Mouse (Mus musculus): ENCODE results near the gene Prps1l1. TPM values are rescaled to one million over a fixed set of nuclear protein-coding genes. Genes with fewer than 3 reads are reported as not detected.
A peak's percentile ranks its signal among the peaks of the same experiment; 100 is the strongest.

Prps1l1 gene
- not detected for total RNA-seq (2021)

DNA sequence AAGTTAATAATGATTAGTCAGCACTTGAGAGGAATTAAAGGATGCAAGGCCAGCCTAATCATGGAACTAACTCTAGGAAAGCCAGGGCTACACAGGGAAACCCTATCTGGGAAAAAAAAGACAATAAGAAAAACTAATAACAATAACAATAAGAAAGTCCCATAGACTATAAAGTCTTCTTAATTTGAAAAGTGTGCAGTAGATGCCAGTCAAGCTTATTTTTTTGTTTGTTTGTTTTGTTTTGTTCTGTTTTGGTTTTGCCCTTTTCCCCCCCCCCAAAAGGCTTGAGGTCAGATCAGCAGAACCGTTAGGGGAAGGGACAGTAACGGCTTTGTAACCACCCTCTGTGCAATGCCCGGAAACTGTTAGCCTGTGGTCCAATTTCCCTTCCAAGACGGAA lies at the start of gene Prps1l1:
Gene Prps1l1 (plus strand): TSS at position 301 of the 400 bp plus-strand sequence.
- intact Hi-C loops (cut with DNase I) = no loop called here
- no peak for DNase-seq (ENCODE audit: low spot score in 2 of 2)

DNA sequence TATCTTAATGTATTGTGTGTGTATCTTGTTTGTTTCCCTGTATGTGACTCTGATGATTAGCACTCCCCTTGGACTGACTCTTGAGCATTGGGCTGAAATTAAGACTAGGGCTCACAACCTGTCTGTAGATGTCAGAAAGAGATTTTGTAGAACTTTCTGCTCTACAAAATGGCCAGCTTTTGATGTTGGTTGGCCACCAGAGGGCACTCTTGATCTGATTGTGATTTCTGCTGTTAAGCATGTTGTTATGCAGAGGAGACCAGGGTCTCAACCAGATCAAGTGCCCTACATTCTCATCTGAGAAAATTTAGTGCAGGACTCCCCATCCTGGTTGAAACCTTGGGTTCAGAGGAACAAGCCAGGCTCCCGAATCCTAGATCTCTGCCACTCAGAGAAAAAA lies 46.6 kb upstream of the Prps1l1 start:
- intact Hi-C loops (cut with DNase I) = no loop called here

DNA sequence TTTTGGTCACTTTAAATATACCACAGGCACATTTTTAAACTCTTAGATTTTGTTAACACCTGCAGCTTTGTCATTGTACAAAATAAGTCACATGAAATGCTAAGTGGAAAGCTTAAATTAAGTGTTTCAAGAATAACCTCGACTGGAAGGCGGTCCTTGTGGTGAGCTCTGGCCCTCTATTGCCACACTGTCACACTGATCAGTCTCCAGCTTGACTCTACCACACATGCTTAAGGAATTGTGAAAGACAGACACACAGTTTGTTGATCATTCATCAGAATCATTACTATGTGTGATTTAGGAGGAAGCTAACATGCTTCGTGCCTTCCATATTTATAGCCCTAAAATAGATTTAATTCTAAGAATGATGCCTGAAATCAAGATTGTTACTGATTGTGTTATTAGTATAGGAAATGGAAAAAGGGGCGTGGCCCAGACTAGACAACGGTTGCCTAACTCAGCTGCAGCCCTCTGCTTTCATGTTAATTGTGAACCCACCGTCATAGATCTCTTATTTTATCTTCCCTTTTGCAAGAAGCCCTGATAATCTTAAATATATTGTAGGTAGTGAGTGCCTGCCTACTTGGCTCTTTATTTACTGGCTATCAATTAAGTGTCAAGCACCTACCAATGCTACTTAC lies 35.4 kb upstream of the Prps1l1 start:
- DNase-seq (ENCODE audit: low spot score in 2 of 2) = no peak
- intact Hi-C loops (cut with DNase I) = no loop called here

More for the DNA sequence above, 46.6 kb upstream of the Prps1l1 start:
- no peak for DNase-seq (ENCODE audit: low spot score in 2 of 2)

DNA sequence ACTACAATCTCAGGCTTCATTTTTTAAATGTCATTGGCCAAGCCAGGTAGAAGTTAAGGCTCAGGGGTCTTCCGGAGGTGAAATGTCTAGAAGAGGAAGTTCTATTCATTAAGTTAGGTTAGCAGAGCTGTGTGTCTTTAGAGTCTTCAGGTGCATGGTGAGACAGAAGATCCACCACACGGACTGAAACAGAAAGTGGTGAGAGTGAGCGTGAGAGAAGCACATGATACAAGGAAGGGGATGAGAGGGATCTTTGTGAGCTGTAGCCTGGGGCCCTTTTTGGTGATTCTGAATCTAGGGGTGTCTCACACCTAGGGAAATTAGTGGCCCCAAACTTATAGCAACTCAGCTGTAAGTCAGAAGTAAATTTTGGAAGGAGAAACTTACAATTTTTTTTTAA lies 8.6 kb upstream of the Prps1l1 start:
- intact Hi-C loops (cut with DNase I) = no loop called here
- no peak for DNase-seq (ENCODE audit: low spot score in 2 of 2)

DNA sequence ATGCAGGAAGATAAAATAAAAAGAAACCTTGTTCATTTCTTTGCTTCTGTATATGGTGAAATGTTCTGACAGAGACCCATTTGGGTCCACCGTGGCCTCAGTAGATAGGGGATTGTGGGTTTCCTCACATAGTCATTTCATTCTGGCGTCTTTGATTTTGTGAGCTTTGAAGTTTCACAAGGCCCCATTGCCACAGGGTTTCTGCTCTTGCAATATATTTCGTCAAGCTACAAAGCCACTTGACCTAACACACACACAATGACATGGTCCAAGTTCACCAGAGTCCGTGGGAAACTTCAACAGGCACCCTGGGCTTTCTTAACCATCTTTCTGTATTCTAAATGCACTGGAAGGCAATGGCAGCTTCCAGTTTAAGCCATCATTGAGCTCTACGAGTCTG lies 1.3 kb downstream of the Prps1l1 start:
- intact Hi-C loops (cut with DNase I) = no loop called here

DNA sequence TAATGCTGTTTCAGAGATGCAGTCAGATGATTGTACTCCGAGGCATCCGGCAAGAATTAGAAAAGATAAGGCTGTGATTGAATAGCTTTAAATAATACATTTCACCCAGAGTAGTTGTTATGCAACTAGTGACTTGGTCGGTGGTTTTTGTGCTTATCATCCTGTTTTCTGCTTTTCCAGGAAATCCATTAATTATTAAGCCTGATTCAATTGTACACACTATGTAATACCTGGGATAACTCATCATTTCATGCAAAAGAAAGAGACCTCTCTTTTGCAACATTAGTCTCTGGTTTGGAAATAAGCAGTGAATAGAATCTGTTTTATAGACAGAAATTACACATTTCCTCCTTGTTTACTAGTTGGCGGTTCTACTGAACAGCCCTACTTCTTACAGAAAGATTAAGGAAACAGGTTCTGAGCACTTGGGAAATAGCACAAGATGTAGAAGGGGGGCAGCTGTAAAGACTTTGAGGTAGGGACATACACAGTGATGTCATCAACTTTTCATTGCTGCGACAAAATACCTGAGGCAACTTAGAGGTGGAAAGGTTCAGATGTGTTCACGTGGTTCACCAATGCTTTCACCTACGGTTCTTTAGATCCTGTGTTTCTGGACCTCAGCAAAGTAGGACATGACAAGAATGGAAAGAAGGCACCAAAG lies 5.1 kb downstream of the Prps1l1 start:
- intact Hi-C loops (cut with DNase I) = no loop called here
- no peak for DNase-seq (ENCODE audit: low spot score in 2 of 2)

More for the DNA sequence above, 1.3 kb downstream of the Prps1l1 start:
- no peak for DNase-seq (ENCODE audit: low spot score in 2 of 2)

DNA sequence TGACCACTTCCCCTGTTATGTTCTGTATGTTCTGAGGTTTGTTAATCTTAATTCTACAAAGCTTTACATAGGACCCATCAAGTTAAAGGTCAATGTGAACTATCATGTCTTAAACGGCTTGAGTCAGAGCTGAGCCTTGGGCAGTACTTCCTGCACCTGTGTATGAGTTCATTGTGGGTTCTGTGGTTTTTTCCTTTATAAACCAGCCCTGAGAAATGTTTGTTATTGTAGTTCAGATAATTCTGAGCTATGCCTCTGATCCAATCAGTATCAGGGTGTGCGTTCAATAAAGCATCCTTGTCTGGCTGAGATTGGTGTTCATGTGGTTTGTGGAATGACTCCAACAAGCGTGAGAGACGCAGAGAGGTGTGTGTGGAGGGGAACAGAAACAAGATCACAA lies 5.8 kb downstream of the Prps1l1 start:
- intact Hi-C loops (cut with DNase I) = no loop called here
- DNase-seq (ENCODE audit: low spot score in 2 of 2) = no peak

DNA sequence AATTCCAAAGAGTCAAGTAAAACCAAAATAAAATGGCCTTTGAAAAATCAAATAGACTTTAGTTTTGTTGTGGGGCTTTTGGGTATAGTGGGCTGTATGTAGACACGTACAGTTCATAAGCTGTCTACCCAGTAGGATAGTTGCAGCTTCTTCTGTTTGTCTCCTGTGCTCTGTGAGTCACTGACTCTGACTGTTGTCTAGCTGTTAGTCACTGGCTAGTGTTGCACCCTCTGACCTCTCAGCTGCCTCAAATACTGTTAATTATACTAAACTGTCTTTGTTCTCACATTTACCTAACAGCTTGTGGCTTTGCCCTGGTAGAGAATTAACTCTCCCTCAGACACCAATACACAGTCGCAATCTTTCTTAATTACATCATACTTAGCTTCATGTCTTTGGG lies 7.3 kb downstream of the Prps1l1 start:
- DNase-seq (ENCODE audit: low spot score in 2 of 2) = no peak

DNA sequence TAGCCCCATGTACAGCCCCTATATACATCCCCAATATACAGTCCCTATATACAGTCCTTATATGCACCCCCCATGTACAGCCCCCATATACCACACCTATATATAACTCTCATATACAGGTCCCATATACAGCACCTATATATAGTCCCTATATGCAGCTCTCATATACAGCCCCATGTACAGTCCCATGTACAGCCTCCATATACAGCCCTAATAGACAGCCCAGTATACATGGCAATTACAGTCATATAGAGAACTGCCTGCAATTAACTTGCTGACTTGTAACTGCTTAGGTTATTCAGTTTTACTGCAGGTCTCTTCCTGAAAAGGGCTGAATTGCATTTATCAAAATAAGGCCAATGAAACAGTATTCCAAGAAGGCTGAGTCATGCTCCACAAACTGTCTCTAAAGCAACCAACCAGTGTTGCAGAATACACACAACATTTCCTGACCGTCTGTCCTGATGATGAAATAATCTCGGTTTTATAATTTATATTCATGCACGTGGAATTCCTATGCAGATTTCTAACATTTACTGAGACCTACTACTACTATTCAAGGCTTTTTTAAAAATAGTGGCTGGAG lies 13.1 kb downstream of the Prps1l1 start:
- intact Hi-C loops (cut with DNase I) = no loop called here
- DNase-seq (ENCODE audit: low spot score in 2 of 2) = no peak

More for the DNA sequence above, 7.3 kb downstream of the Prps1l1 start:
- intact Hi-C loops (cut with DNase I) = no loop called here

DNA sequence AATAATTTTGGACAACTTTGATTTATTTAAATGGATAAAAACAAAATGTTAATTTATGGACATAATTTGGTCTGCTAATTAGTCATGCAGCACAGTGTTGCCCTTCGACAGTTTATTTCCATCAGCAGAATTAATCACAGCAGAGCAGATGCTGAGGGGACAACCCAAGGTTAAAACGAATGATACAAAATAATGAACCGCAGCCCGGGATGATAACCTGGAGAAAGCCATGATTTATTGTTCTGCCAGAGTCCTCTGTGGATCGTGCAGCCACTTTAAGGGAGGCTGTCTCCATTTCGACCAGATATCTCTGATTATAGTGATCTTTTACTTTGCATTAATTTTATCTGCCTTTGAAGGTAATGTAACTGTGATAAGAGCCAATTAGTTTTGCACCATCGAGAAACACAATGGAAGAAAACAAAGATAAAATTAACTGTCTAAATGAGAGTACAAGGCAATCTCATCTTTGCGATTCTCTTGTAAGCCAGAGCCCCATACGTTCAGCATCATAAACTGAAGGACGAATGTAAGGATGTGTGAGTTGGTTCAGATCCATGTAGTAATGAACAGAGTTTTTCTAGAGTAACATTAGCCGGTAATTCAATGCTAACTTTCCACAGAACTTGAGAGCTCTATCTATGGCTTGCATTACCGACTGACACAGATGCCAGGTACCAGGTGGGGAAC lies 14.4 kb downstream of the Prps1l1 start:
- intact Hi-C loops (cut with DNase I) = no loop called here
- no peak for DNase-seq (ENCODE audit: low spot score in 2 of 2)

DNA sequence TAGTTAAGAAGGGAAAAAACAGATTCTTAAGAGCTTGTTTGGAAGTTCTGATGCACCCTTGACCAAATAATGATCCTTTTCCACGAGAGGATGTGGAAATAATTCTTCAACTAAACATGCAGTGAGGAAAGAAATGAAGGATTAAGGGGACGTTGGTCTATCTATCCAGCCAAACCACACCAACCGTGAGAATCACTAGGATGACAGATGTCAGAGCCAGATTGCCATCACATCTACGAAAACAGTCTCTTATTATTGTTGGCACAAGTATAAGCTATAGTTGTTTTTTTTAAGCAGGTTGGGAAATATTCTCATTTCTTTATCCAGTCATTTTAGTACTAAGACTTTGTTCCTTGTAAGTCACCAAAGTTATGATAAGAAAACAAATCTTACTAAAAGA lies 15.8 kb downstream of the Prps1l1 start:
- intact Hi-C loops (cut with DNase I) = no loop called here
- DNase-seq (ENCODE audit: low spot score in 2 of 2) = no peak

DNA sequence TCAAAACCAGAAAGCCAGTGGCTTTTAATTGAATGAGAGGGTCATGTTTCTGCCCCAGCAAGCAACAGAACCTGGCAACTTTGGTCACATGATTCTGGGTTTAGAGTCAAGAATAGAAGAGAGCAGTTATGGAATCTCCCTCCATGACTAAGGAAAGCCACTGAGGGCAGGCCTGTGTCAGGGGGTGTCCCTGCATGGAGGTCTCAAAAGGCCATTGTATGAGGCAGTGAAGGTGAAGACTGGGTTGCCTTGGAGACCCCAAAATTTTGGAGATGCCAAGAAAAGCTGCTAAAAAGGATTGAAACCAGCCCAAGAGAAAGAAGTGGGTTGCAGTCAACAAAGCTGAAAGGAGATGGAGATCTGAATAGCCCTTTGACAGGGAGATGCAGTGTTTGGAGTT lies 21.2 kb downstream of the Prps1l1 start:
- DNase-seq (ENCODE audit: low spot score in 2 of 2) = no peak
- intact Hi-C loops (cut with DNase I) = loop anchor here (5.0 kb wide), 1 partner anchor 98 kb away; no protein-coding TSS in a partner anchor

DNA sequence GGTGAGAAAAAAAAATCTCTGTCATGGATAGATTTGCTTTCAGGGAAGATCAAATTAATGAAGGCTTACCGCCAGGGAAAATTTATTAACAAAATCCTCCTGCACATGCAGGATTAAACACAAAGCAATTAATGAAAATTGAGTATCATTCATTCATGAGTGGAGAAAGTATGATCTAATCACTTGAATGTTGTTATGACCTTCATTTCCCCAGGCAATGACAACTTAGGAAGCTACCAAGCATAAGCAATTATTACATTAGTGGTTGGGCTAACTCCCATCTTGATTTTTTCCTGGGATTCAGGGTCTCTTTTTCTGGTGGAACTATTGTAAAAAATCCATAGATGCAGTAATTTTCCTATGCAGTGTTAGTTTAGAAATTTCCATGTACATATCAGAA lies 23.3 kb downstream of the Prps1l1 start:
- intact Hi-C loops (cut with DNase I) = loop anchor here (5.0 kb wide), 1 partner anchor 101 kb away; no protein-coding TSS in a partner anchor
- no peak for DNase-seq (ENCODE audit: low spot score in 2 of 2)

DNA sequence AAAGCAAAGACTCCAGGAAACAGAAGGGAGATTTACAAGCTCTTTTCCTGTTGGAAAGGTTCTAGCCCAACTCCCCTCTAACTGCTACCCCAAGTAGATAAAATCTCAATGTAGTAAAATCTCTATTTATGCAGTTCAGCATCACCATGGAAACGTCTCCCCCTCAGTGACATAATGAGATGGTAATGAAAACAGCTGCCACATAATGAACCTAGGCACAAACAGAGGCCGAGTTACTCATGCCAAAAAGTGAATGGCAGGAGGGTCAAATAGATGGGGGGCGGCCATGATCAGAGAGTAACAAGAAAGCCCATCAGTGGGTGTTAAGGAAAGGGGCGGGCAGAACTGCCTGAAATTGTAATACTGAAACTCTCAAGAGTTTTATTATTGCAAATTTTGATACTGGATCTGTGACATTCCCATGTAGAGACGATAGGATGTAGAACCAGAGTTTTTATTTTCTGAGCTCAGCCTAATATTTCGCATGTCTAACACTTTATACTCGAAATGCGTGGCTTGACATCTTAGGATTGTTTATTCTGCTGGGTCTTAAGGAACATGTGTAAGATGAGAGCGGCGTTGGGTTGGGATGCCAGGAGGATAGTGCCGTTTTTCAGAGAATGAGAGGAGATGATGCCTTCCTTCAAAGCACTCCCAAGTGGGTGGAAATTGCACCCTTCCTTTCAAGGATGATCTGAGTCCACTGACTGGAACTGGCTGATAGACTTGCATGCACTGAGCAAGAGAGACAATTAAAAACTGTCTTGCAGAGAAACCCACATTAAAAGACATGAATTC lies 24.0 kb downstream of the Prps1l1 start:
- intact Hi-C loops (cut with DNase I) = loop anchor here (5.0 kb wide), 1 partner anchor 101 kb away; no protein-coding TSS in a partner anchor
- DNase-seq (ENCODE audit: low spot score in 2 of 2) = peak in 1 of 2 experiments; percentile 15

DNA sequence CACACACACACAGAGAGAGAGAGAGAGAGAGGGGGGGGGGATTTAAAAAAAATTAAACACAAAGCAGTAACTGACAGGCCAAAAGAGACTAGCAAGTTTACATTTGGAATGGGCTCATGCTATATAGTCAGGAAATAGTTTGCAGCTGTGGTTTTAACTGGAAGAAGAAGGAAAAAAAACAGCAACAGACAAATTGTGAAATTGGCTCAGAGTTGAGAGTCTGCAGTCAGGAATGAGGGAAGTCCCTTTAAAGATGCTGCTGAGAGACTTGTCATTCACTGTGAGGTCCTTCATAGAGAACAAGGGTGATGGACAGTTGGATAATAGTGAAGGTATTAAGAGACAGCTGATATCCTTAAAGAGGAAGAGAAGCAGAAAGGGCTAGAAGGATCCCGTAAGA lies 26.9 kb downstream of the Prps1l1 start:
- no peak for DNase-seq (ENCODE audit: low spot score in 2 of 2)
- intact Hi-C loops (cut with DNase I) = loop anchor here (10.0 kb wide), 1 partner anchor 173 kb away; no protein-coding TSS in a partner anchor

DNA sequence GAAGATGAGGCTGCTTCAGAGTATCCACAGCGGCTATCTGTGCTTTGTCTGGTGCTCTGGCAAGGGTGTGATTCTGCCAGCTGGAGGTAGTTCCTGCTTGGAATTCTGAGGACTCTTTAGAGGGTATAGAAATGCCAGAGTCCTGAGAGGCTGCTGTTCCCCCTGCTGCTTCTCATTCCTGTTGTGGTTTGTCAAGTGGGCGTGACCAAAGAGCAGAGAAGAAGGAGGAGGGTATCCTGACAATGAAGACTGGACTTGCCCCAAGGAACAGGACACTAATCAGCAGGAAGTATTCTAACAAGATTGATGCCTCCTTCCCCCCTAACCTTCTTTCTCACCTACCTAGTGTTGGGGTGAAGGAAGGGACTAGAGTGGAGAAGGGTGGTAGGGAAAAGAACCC lies 29.4 kb downstream of the Prps1l1 start:
- intact Hi-C loops (cut with DNase I) = loop anchor here (10.0 kb wide), 1 partner anchor 171 kb away; no protein-coding TSS in a partner anchor
- no peak for DNase-seq (ENCODE audit: low spot score in 2 of 2)

DNA sequence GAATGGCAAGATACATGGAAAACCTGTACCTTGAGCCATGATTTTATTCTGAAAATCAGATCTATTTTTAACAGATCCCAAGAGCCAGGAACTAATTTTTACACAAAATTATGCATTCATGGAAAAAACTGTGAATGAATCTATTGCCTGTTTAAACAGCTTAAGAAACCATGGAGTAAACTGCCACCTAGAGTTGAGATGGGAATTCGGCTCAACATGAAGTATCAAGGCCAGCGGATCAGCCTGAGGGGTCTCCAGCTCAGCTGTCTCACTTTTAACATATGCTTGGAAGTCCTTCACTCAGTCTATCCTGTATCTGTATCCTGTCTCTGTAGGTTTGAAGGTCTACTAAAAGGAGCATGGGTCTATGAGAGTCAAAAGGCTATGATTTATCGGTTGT lies 31.5 kb downstream of the Prps1l1 start:
- no peak for DNase-seq (ENCODE audit: low spot score in 2 of 2)
- intact Hi-C loops (cut with DNase I) = loop anchor here (2.0 to 10.0 kb wide), 2 partner anchors 169 to 351 kb away; no protein-coding TSS in a partner anchor

DNA sequence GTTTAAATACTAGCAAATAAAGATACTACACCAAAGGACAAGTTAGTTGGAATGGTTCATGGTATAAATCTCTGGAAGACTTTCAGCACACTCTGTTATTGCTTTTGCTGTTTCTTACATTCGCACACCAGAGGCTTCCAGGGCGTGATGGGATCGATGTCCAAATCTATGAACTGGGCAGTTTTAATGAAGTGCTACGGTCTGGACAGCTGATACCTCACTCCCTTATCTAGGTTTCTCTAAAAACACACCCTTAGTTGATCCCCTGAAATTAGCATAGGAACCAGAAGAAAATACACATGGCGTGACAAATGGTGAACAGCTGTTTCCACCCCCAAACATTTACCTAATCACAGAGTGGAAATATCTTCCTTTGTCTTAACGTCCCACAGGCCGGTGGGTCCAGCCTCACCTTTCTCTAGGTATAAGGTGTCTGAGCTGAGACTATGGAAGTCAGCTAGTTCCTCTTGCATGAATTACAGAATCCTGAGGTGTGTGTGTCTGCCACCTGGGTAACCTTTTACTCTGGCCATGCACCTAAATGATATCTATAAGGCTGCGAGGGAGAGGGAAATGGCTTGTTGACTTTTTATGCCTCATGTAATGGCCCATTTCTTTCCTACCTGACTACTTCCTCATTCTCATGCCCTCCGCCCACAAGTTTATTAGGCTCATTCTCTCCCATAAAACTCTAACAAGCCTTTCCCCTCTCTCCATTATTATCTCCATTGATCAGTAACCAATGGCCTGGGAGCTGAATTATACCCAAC lies 32.1 kb downstream of the Prps1l1 start:
- intact Hi-C loops (cut with DNase I) = loop anchor here (2.0 to 10.0 kb wide), 2 partner anchors 168 to 352 kb away; no protein-coding TSS in a partner anchor

More for the DNA sequence above, 32.1 kb downstream of the Prps1l1 start:
- no peak for DNase-seq (ENCODE audit: low spot score in 2 of 2)
